Mouse (Mus musculus) G1E (cell line): ENCODE results near the gene Olfr247. TPM values are rescaled to one million over a fixed set of nuclear protein-coding genes. Genes with fewer than 3 reads are reported as not detected.
A peak's percentile ranks its signal among the peaks of the same experiment; 100 is the strongest.
"Not testable (repeated sequence)": the region's sequence is repeated elsewhere in the genome, so short reads cannot be mapped to it uniquely, and the experiment has no call there.

ENCODE experiments used
- ATAC-seq: 2 replicates; pipeline ENCODE4 v1.8.0; 2016; ENCODE audit warnings: mild to moderate bottlenecking; ENCODE audit not compliant: insufficient number of reproducible peaks, poor library complexity, low FRiP score, severe bottlenecking; ENCODE audit errors: extremely low read depth
- DNase-seq: peaks from one replicate; pipeline ENCODE4 v3.0.0; 2012; ENCODE audit warnings: low spot score
- H3K27me3 ChIP-seq: 2 replicates; pipeline ENCODE4 v1.6.1; 2012; ENCODE audit warnings: mild to moderate bottlenecking, low read length, inconsistent platforms; ENCODE audit not compliant: insufficient read depth
- H3K36me3 ChIP-seq: replicated peaks from 2 replicates; pipeline ENCODE3; 2012; ENCODE audit warnings: mild to moderate bottlenecking, inconsistent platforms
- H3K4me1 ChIP-seq: 2 replicates; pipeline ENCODE4 v1.6.1; 2012; ENCODE audit warnings: low read depth, low read length, inconsistent platforms, mixed read lengths; ENCODE audit not compliant: insufficient read depth
- H3K4me3 ChIP-seq: 2 replicates; pipeline ENCODE4 v1.5.1; 2012; ENCODE audit warnings: low read depth, mild to moderate bottlenecking, inconsistent platforms, low read length, moderate library complexity, mixed read lengths
- H3K9me3 ChIP-seq: replicated peaks from 2 replicates; pipeline ENCODE4 v1.6.1; 2012; ENCODE audit warnings: inconsistent platforms
- CTCF ChIP-seq: IDR thresholded peaks from 2 replicates; pipeline ENCODE4 v1.5.1; 2012; ENCODE audit warnings: low read depth, low read length, inconsistent platforms, mixed read lengths
- GATA1 ChIP-seq: IDR thresholded peaks from 2 replicates; pipeline ENCODE4 v1.6.1; 2012; ENCODE audit warnings: borderline replicate concordance, low read length, inconsistent platforms, mixed read lengths
- GATA2 ChIP-seq: IDR thresholded peaks from 2 replicates; pipeline ENCODE4 v1.6.1; 2012; ENCODE audit warnings: low read depth, low read length, inconsistent platforms, borderline replicate concordance
- POLR2AphosphoS5 ChIP-seq: IDR thresholded peaks from 2 replicates; pipeline ENCODE4 v1.6.1; 2012; ENCODE audit warnings: low read depth, low read length, inconsistent platforms; ENCODE audit not compliant: insufficient replicate concordance
- TAL1 ChIP-seq: conservative IDR thresholded peaks from 2 replicates; pipeline ENCODE4 v1.6.1; 2012; ENCODE audit warnings: low read depth, low read length, inconsistent platforms, mixed read lengths
- polyA plus RNA-seq: library from polyadenylated mRNA; stranded (reverse); fragments of >175 nt; gene quantifications from 2 replicates; pipeline ENCODE4 v1.2.3, GENCODE M21; 2012
- total RNA-seq, 2 experiments: library from RNA; stranded (forward) in 1 of 2; stranded (reverse) in 1 of 2; fragments of 200-1000 nt in 1 of 2; fragments of >200 nt in 1 of 2; fragmentation: Nextera tagmentation in 1 of 2; gene quantifications; 2 replicates each; pipeline ENCODE4 v1.2.3; 2014 to 2017

Gene Olfr247
- total RNA-seq (2014; fragmentation: Nextera tagmentation): not detected in 2 replicates
- not detected in 2 replicates for total RNA-seq (2017)
- not detected in 2 replicates for polyA plus RNA-seq

GRCm38 (mm10) chr10:129976040-129976439, at the start of gene Olfr247:
Gene Olfr247, minus strand, starts transcription at chr10:129976140.
- H3K36me3 ChIP-seq, H3K4me3 ChIP-seq, ATAC-seq, H3K27me3 ChIP-seq, DNase-seq, H3K9me3 ChIP-seq, H3K4me1 ChIP-seq: not testable (repeated sequence)

DNA sequence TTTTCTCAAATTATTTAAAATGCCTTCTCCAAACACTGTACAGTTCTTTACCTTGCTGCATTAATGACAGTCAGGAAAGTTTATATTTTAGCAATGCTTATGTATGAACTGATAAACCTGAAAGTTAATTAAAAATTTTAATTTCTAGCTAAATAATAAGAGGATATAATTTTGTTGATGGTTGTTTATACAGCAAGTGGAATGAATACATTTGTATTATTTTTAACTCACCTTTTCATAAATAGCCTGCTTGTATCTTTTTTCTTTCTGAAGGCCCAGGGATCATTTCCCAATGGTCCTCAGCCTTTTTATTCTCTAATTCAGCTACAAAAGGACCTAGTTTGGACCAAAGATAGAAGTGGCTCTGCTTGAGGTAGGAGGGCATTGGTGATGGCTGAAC, 36.4 kb upstream of the Olfr247 start, which contains the start of gene Olfr820:
Gene Olfr820, plus strand, starts transcription at position 301 of the 400 bp plus-strand sequence.
- ATAC-seq (no peak), DNase-seq (no peak)
- Histone ChIP-seq H3K27me3 (no peaks in the 10 kb centered on the region), H3K4me3 (no peak within 1 kb of the TSS), H3K36me3 (no peaks in the 10 kb centered on the region), H3K9me3 (no peaks in the 10 kb centered on the region), H3K4me1 (no peaks in the 10 kb centered on the region)
- TF ChIP-seq CTCF (no peak), GATA1 (no peak), GATA2 (no peak), POLR2AphosphoS5 (no peak), TAL1 (no peak)

DNA sequence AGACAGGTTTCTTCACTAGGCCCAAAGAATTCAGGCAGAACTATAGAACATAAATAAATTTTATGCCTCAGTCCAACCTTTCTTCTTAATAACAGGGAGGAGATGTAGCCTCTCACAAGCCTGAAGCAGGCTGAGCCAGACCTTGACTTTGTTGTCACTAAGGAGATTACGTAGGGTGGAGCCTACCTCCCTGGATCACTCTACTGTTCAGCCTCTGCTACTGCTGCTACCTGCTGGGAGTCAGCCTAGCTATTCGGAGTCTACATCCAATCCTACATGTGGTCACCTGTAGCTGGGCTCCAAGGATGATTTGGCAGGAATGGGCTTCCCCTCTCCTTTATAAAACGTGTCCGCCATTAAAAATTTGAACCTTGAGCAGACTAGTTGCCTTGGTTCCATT, 29.4 kb upstream of the Olfr247 start:
- H3K9me3 ChIP-seq, DNase-seq, H3K4me3 ChIP-seq, H3K27me3 ChIP-seq, H3K4me1 ChIP-seq, H3K36me3 ChIP-seq, ATAC-seq: not testable (repeated sequence)

GRCm38 (mm10) chr10:130004104-130004503, 28.2 kb upstream of the Olfr247 start:
- H3K36me3 ChIP-seq, ATAC-seq, H3K27me3 ChIP-seq, H3K4me3 ChIP-seq, H3K9me3 ChIP-seq, DNase-seq, H3K4me1 ChIP-seq: not testable (repeated sequence)

DNA sequence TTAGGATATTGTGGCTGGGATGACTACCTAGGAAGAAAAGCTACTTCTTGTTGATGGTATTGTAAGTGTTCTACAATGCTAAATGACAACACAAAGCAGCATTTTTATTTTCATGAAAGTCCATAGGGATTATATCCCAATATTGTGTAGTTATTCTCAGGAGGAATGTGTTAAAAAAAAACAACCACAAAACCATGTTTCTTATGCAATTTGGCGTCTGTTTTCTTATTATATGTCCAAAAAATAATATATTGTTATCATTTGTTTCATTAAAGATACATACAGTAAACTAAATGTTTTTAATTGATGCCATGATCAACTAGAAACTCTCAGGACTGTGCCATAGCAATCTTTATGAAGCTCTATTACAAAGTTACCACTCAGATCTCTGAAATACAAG, 9.0 kb upstream of the Olfr247 start, which contains the start of gene Gm10310:
Gene Gm10310, minus strand, starts transcription at position 101 of the 400 bp plus-strand sequence.
- not testable (repeated sequence) for H3K36me3 ChIP-seq, ATAC-seq, H3K9me3 ChIP-seq, H3K4me1 ChIP-seq, DNase-seq, H3K4me3 ChIP-seq, H3K27me3 ChIP-seq

GRCm38 (mm10) chr10:129981867-129982266, 5.9 kb upstream of the Olfr247 start:
- not testable (repeated sequence) for H3K4me1 ChIP-seq, H3K36me3 ChIP-seq, H3K4me3 ChIP-seq, H3K27me3 ChIP-seq, H3K9me3 ChIP-seq, DNase-seq
- peak; percentile 45; the same call in 1 of the 2 replicates for ATAC-seq

DNA sequence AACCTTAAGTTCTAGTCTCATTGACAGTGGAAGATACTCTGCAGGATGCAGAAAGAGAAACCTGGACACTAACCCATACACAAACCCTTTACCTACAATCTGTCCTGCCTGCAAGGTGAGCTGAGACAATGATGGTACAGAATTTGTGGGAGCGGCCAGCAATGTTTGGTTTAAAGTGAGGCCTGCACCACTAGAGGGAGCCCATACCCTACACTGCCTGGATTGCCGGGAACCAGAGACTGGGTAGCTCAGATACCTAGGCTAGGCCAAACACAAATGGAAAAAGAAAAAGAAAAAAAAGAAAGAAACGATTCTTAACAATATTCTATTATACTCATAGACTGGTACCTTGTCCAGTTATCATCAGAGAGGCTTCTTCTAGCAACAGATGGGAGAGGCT, 2.9 kb downstream of the Olfr247 start:
- not testable (repeated sequence) for H3K36me3 ChIP-seq, H3K4me1 ChIP-seq, ATAC-seq, H3K9me3 ChIP-seq, H3K27me3 ChIP-seq, H3K4me3 ChIP-seq, DNase-seq

GRCm38 (mm10) chr10:129967166-129967565, 8.8 kb downstream of the Olfr247 start, which contains the start of gene Olfr819:
Gene Olfr819, minus strand, starts transcription at chr10:129967266.
- ATAC-seq, H3K27me3 ChIP-seq, H3K36me3 ChIP-seq, H3K4me1 ChIP-seq, H3K9me3 ChIP-seq, H3K4me3 ChIP-seq, DNase-seq: not testable (repeated sequence)

DNA sequence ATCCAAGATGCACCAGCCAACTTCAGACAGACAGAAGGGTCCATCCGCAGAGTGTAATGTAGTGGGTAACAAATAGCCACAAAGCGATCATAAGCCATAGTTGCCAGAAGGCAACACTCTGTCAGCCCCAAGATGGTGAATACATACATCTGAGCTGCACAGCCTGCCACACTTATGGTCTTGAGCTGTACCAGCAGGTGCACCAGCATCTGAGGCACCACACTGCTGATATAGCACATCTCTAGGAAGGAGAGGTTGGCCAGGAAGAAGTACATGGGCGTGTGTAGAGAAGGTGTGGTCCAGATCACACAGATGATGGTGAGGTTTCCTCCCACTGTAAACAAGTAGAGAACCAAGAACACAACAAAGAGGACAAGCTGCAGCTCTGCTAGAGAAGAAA, 9.7 kb downstream of the Olfr247 start:
- ATAC-seq, H3K36me3 ChIP-seq: not testable (repeated sequence)

More for the DNA sequence above, 9.7 kb downstream of the Olfr247 start:
- DNase-seq, H3K9me3 ChIP-seq, H3K4me1 ChIP-seq, H3K4me3 ChIP-seq, H3K27me3 ChIP-seq: not testable (repeated sequence)
